Mouse (Mus musculus) hindbrain, embryonic 11.5 days (tissue): ENCODE data around the gene Lsm12. TPM values are rescaled to one million over a fixed set of nuclear protein-coding genes. Genes with fewer than 3 reads are reported as not detected.

Experiments
- ATAC-seq: fragments of 200-750 bp; cut with Nextera tagmentation; 2 replicates; pipeline ENCODE4 v1.8.0; 2017; ENCODE audit warnings: mild to moderate bottlenecking, moderate TSS enrichment, moderate library complexity; ENCODE audit not compliant: low FRiP score
- DNase-seq: peaks from one replicate; pipeline ENCODE4 v3.0.0-alpha.2; 2015; ENCODE audit warnings: low spot score
- H3K27ac ChIP-seq: fragments of 300-500 bp; sonication (generic); 2 replicates; pipeline ENCODE4 v1.5.1; 2014; ENCODE audit warnings: mild to moderate bottlenecking, low read depth, low read length
- H3K27me3 ChIP-seq: fragments of 300-500 bp; sonication (generic); 2 replicates; pipeline ENCODE4 v1.6.1; 2014; ENCODE audit warnings: mild to moderate bottlenecking, low read length, moderate library complexity, mixed read lengths; ENCODE audit not compliant: control insufficient read depth, insufficient read depth
- H3K36me3 ChIP-seq: fragments of 300-500 bp; sonication (generic); 2 replicates; pipeline ENCODE4 v1.6.1; 2014; ENCODE audit warnings: mild to moderate bottlenecking, low read length, moderate library complexity, mixed read lengths; ENCODE audit not compliant: control insufficient read depth, insufficient read depth
- H3K4me1 ChIP-seq: fragments of 300-500 bp; sonication (generic); replicated peaks from 2 replicates; pipeline ENCODE4 v1.6.1; 2014; ENCODE audit warnings: low read length, mixed read lengths; ENCODE audit not compliant: control insufficient read depth, insufficient read depth
- H3K4me2 ChIP-seq: fragments of 300-500 bp; sonication (generic); replicated peaks from 2 replicates; pipeline ENCODE4 v1.6.1; 2014; ENCODE audit warnings: mild to moderate bottlenecking, low read depth, low read length
- H3K4me3 ChIP-seq: fragments of 300-500 bp; sonication (generic); 2 replicates; pipeline ENCODE4 v1.5.1; 2014; ENCODE audit warnings: low read depth, low read length
- H3K9ac ChIP-seq: fragments of 300-500 bp; sonication (generic); 2 replicates; pipeline ENCODE4 v1.6.1; 2014; ENCODE audit warnings: low read depth, low read length
- H3K9me3 ChIP-seq: fragments of 300-500 bp; sonication (generic); 2 replicates; pipeline ENCODE4 v1.6.1; 2016; ENCODE audit warnings: low read length; ENCODE audit not compliant: control insufficient read depth
- WGBS: fragments of 180-500 bp; shearing (Covaris S2); extraction: QIAGEN DNeasy Blood & Tissue Kit; methylation state at CpG from one replicate; pipeline ENCODE4 v1.1.7; 2014; 5-methylcytosine and 5-hydroxymethylcytosine counted together
- polyA plus RNA-seq: library from polyadenylated mRNA; unstranded; fragments of >200 nt; fragmentation: Nextera tagmentation; extraction: Ambion mirVana; gene quantifications from 2 replicates; pipeline ENCODE4 v1.2.1, GENCODE M21; 2014

Lsm12 gene
- 76.0 and 80.1 TPM in 2 replicates for polyA plus RNA-seq

- H3K9ac ChIP-seq: peak within 1 kb of the TSS; percentile 89
- H3K27me3 ChIP-seq: no peaks in the 10 kb centered on the region
- no peaks in the 10 kb centered on the region for H3K9me3 ChIP-seq
- WGBS: under 1% methylated on average over 52 of the region's 70 CpGs
- DNase-seq (peak; percentile 98), ATAC-seq (peak; percentile 85)
- H3K36me3 ChIP-seq: 0 out of 2 replicates have a peak, but pooled peaks cover 3% of the 10 kb centered on the region
- peak within 1 kb of the TSS; percentile 90 for H3K27ac ChIP-seq
- H3K4me1 ChIP-seq: no peaks in the 10 kb centered on the region
- peak within 1 kb of the TSS; percentile 72 for H3K4me2 ChIP-seq
- peak within 1 kb of the TSS; percentile 87 for H3K4me3 ChIP-seq
Measured at GRCm38 (mm10) chr11:102184646-102185495, at the start of gene Lsm12. TSS of gene Lsm12 (minus strand) at chr11:102185296.

- Histone ChIP-seq H3K27ac (peak within 1 kb of the TSS; percentile 93), H3K9ac (peak within 1 kb of the TSS; percentile 92), H3K27me3 (no peaks in the 10 kb centered on the region), H3K4me2 (peak within 1 kb of the TSS; percentile 75), H3K4me3 (peak within 1 kb of the TSS; percentile 96), H3K9me3 (no peaks in the 10 kb centered on the region), H3K36me3 (no peaks in the 10 kb centered on the region), H3K4me1 (peaks cover 21% of the 10 kb centered on the region)
- peak; percentile 86 for ATAC-seq
- peak; percentile 100 for DNase-seq
- under 1% methylated on average over 35 of the region's 49 CpGs for WGBS
Measured at GRCm38 (mm10) chr11:102230006-102230741, 45.1 kb upstream of the Lsm12 start, which contains the start of gene Hdac5. TSS of gene Hdac5 (minus strand) at chr11:102230166.

GRCm38 (mm10) chr11:102229331-102229953, 44.3 kb upstream of the Lsm12 start:
- H3K4me3 ChIP-seq: peak overlapping the region; percentile 96
- peaks cover 25% of the 10 kb centered on the region for H3K4me1 ChIP-seq
- no peaks in the 10 kb centered on the region for H3K9me3 ChIP-seq
- H3K27ac ChIP-seq: peak overlapping the region; percentile 93
- peak overlapping the region; percentile 75 for H3K4me2 ChIP-seq
- DNase-seq: peak; percentile 63
- peak overlapping the region; percentile 92 for H3K9ac ChIP-seq
- ATAC-seq: peak; percentile 17
- no peaks in the 10 kb centered on the region for H3K27me3 ChIP-seq
- no peaks in the 10 kb centered on the region for H3K36me3 ChIP-seq
- under 1% methylated on average over 42 of the region's 47 CpGs for WGBS

- peak overlapping the region; percentile 92 for H3K9ac ChIP-seq
- peak overlapping the region; percentile 75 for H3K4me2 ChIP-seq
- peaks cover 25% of the 10 kb centered on the region for H3K4me1 ChIP-seq
- no peaks in the 10 kb centered on the region for H3K36me3 ChIP-seq
- H3K9me3 ChIP-seq: no peaks in the 10 kb centered on the region
- WGBS: 15% methylated on average over 7 of the region's 7 CpGs
- DNase-seq (peak; percentile 44), ATAC-seq (no peak)
- peak overlapping the region; percentile 96 for H3K4me3 ChIP-seq
- H3K27ac ChIP-seq: peak overlapping the region; percentile 93
- H3K27me3 ChIP-seq: no peaks in the 10 kb centered on the region
Measured at GRCm38 (mm10) chr11:102228646-102229268, 43.7 kb upstream of the Lsm12 start.

- H3K9ac ChIP-seq: peak overlapping the region; percentile 92
- H3K4me3 ChIP-seq: peak overlapping the region; percentile 96
- peak overlapping the region; percentile 75 for H3K4me2 ChIP-seq
- H3K36me3 ChIP-seq: no peaks in the 10 kb centered on the region
- no peaks in the 10 kb centered on the region for H3K27me3 ChIP-seq
- H3K27ac ChIP-seq: peak overlapping the region; percentile 93
- peaks cover 27% of the 10 kb centered on the region for H3K4me1 ChIP-seq
- no peaks in the 10 kb centered on the region for H3K9me3 ChIP-seq
- ATAC-seq (no peak; the same call in 1 of the 2 replicates), DNase-seq (no peak)
- 28% methylated on average over 9 of the region's 9 CpGs for WGBS
Measured at GRCm38 (mm10) chr11:102228191-102228545, 43.1 kb upstream of the Lsm12 start.

GRCm38 (mm10) chr11:102227270-102228190, 42.4 kb upstream of the Lsm12 start:
- no peaks in the 10 kb centered on the region for H3K36me3 ChIP-seq
- H3K9me3 ChIP-seq: no peaks in the 10 kb centered on the region
- DNase-seq (peak; percentile 73), ATAC-seq (peak; percentile 77)
- H3K4me3 ChIP-seq: peak overlapping the region; percentile 96
- peaks cover 27% of the 10 kb centered on the region for H3K4me1 ChIP-seq
- peak overlapping the region; percentile 93 for H3K27ac ChIP-seq
- peak overlapping the region; percentile 92 for H3K9ac ChIP-seq
- 17% methylated on average over 12 of the region's 12 CpGs for WGBS
- no peaks in the 10 kb centered on the region for H3K27me3 ChIP-seq
- peak overlapping the region; percentile 75 for H3K4me2 ChIP-seq

- H3K27ac ChIP-seq: peak overlapping the region; percentile 93; the same call in 1 of the 2 replicates
- H3K4me2 ChIP-seq: peak overlapping the region; percentile 75
- H3K4me1 ChIP-seq: peaks cover 27% of the 10 kb centered on the region
- H3K4me3 ChIP-seq: no peak overlapping the region
- 61% methylated on average over 12 of the region's 12 CpGs for WGBS
- H3K36me3 ChIP-seq: no peaks in the 10 kb centered on the region; the same call in 1 of the 2 replicates
- H3K9ac ChIP-seq: peak overlapping the region; percentile 15; the same call in 1 of the 2 replicates
- no peak for ATAC-seq
- no peaks in the 10 kb centered on the region for H3K27me3 ChIP-seq
- no peaks in the 10 kb centered on the region for H3K9me3 ChIP-seq
- no peak for DNase-seq
Measured at GRCm38 (mm10) chr11:102226067-102226978, 41.2 kb upstream of the Lsm12 start.
